Mouse (Mus musculus): ENCODE measurements around the gene Defb15. TPM values are rescaled to one million over a fixed set of nuclear protein-coding genes. Genes with fewer than 3 reads are reported as not detected.
"Not testable (repeated sequence)": the region's sequence is repeated elsewhere in the genome, so short reads cannot be mapped to it uniquely, and the experiment has no call there.

Defb15 gene
- polyA plus RNA-seq (2012; rRNA removed) = 377 and 400 TPM in 2 replicates

DNA sequence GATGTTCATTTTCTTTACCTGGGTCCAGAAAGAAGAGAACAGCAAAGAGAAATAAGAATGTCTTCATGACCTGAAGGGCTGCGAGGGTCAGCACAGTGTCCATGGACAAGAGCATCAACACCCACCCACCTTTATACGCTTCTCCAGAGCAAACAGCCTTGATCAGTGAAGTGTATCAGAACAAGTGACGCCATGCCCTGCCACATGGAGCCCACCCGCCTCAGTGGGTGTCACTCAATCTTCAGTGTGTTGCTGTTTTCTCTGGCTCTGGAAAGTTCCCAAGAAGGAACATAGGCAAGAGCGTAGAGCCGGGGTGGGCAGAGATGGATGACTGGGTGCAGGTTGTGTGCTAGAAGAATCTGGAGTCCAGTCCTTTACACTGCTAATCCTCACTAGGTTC, at the start of gene Defb15:
Defb15 (minus strand) TSS at position 101 of the 400 bp plus-strand sequence.
- no peak for DNase-seq (ENCODE audit: low read depth)

- no peak for DNase-seq (ENCODE audit: low read depth)
Measured at GRCm38 (mm10) chr8:21981664-21982337, 49.3 kb upstream of the Defb15 start.

- DNase-seq (ENCODE audit: low read depth) = no peak
Measured at GRCm38 (mm10) chr8:21978193-21978592, 45.7 kb upstream of the Defb15 start.

DNA sequence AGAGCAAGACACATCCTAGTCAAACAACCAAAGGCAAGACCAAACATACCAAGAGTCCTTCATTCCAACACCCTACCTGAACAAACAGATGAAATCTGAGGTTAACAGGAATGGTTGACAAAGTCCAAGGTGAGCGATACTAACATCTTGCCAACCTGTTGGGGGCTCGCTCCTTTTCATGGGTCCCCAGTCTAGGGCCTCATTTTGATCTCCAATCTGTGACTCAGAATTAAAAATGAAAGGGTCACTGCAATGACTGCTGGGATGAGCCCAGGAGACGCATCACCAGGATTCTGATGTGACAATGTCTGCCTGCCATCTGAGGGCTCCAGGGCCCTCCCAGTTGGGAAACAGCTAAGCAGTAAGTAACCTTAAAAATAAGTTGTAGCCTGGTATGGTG, 37.0 kb upstream of the Defb15 start, which contains the start of gene Ccdc70:
Ccdc70 (plus strand) TSS at position 301 of the 400 bp plus-strand sequence.
- DNase-seq (ENCODE audit: low read depth) = no peak

- DNase-seq (ENCODE audit: low read depth) = peak; percentile 77
Measured at GRCm38 (mm10) chr8:21966646-21967045, 34.1 kb upstream of the Defb15 start.

GRCm38 (mm10) chr8:21958414-21958813, 25.9 kb upstream of the Defb15 start, which contains the start of gene Fam90a1a:
Gene Fam90a1a (plus strand): TSS chr8:21958714.
- DNase-seq (ENCODE audit: low read depth) = no peak

- no peak for DNase-seq (ENCODE audit: low read depth)
Measured at GRCm38 (mm10) chr8:21956336-21956735, 23.8 kb upstream of the Defb15 start.

DNA sequence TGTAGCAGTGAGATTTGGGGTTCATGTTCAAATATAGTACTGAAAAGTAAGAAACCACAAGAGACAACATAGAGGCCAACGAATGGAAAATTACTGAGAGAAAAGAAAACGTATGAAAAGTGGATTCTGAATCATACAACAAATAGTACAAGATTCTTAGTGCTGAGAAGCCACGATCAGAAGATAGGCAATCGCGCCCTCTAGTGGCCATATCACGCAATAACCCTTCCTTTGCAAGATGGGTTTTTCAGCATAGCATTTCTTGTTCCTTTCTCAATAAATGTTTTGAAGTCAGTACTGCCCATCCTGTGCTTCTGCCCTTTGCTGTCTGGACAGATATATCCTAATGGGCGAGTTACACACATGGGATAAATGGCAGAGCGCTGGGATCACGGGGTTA, 22.8 kb upstream of the Defb15 start:
- no peak for DNase-seq (ENCODE audit: low read depth)

- no peak for DNase-seq (ENCODE audit: low read depth)
Measured at GRCm38 (mm10) chr8:21947311-21948017, 15.0 kb upstream of the Defb15 start.

GRCm38 (mm10) chr8:21946462-21946861, 14.0 kb upstream of the Defb15 start, which contains the start of gene Defb13:
Gene Defb13 (plus strand): TSS chr8:21946762.
- DNase-seq (ENCODE audit: low read depth) = no peak

GRCm38 (mm10) chr8:21938052-21938451, 5.5 kb upstream of the Defb15 start, which contains the start of gene Defb35:
Gene Defb35 (plus strand): TSS chr8:21938352.
- DNase-seq (ENCODE audit: low read depth) = not testable (repeated sequence)

DNA sequence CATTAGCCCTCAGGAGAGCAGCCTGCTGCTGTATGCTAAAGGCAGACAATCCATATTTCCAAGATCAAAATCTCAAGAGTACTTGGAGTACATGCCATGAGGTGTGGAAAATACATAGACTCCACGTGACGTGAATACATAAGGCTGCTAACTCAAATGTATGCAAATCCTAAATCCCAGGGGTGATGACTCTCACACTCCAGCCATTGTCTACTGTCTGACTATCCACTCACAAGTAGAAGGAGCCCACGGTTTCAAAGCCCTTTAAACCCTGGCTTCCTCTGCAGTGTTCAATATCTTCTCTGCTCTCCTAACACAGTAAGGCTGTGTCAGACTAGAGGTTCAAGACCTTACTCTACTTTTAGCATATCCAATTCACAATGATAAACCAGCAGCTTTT, 1.8 kb downstream of the Defb15 start:
- not testable (repeated sequence) for DNase-seq (ENCODE audit: low read depth)

DNA sequence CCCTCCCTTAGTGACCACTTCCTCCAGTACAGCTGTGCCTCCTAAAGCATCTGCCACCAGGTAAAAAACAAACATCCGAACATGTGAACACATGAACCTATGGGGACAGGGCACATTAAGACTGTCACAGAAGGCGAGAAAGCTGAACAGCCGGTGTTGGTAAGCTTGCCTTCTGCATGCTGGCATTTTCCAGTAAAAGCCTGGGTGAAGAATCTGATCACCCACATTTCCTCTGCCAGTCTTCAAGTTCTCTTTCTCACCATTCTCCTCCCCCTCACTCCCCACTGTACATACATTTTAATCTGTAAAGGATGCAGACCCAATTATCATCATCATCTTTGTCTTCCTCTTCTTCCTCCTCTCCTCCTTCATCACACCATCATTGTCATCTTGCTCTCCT, 16.9 kb downstream of the Defb15 start:
- DNase-seq (ENCODE audit: low read depth) = no peak

DNA sequence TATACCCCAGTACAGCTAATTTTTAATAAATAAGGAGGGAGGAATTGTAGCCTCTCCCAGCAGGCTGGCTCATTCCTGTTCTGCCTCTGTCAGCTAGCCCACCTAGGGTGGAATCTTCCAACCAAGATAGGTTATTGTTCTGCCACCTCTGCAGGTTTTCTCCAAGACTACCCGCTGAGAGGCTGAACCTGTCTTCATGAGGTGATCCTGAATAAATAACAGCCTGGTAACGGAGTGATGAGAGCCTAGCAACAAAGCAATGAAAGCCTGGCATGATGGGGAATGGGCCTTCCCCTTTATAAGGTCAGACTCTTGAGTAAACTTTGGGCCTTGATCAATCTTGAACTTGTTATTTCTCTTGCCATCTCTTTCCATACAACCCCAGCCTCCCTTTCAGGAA, 20.0 kb downstream of the Defb15 start:
- DNase-seq (ENCODE audit: low read depth) = no peak

DNA sequence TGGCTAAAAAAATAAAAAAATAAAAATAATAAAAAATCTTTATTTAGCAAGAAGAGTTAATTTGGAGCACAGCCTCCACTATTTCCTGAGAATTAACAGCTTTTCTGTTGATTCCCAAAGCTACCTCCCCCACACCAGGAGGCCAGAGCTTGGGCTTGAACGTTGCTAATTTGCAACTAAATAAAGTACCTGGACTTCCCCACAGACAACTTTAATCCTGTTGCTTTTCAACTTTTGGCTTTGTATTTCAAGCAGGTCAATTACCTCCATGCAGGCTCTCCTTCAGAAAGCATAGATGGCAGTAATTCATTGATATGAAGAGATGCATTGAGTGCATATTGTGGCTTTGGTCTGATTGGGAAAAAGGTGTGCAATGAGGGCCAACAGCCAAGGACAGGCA, 20.6 kb downstream of the Defb15 start:
- no peak for DNase-seq (ENCODE audit: low read depth)

GRCm38 (mm10) chr8:21906290-21906689, 26.2 kb downstream of the Defb15 start, which contains the start of gene Defb11:
Gene Defb11 (minus strand): TSS chr8:21906412.
- not testable (repeated sequence) for DNase-seq (ENCODE audit: low read depth)

GRCm38 (mm10) chr8:21885321-21885720, 47.2 kb downstream of the Defb15 start, which contains the start of gene Defb9:
Gene Defb9 (minus strand): TSS chr8:21885421.
- DNase-seq (ENCODE audit: low read depth) = not testable (repeated sequence)

Other genes with a start within 250 kb of the Defb15 start
- gene AY761184, start 229.1 kb downstream of the Defb15 start, polyA plus RNA-seq (2012; rRNA removed) = 0.34 and 0.41 TPM in 2 replicates
- not detected in 2 replicates for gene Defa24, start 198.2 kb downstream of the Defb15 start, polyA plus RNA-seq (2012; rRNA removed)
- gene Defb50, start 109.2 kb downstream of the Defb15 start, polyA plus RNA-seq (2012; rRNA removed) = 0.93 TPM in 1 of 2 replicates, not detected in the other
- gene Defb2, start 92.8 kb downstream of the Defb15 start, polyA plus RNA-seq (2012; rRNA removed) = 39.8 and 171 TPM in 2 replicates
- 9.6 and 34.1 TPM in 2 replicates for gene Defb10, start 73.8 kb downstream of the Defb15 start, polyA plus RNA-seq (2012; rRNA removed)
- 21.6 TPM in 1 of 2 replicates, not detected in the other for gene Defb9, start 47.3 kb downstream of the Defb15 start, polyA plus RNA-seq (2012; rRNA removed)
- 49.7 and 259 TPM in 2 replicates for gene Defb11, start 26.3 kb downstream of the Defb15 start, polyA plus RNA-seq (2012; rRNA removed)
- not detected in 2 replicates for gene Defb35, start 5.6 kb upstream of the Defb15 start, polyA plus RNA-seq (2012; rRNA removed)
- 5.3 and 6.6 TPM in 2 replicates for gene Defb13, start 14.1 kb upstream of the Defb15 start, polyA plus RNA-seq (2012; rRNA removed)
- 0.14 and 0.20 TPM in 2 replicates for gene Fam90a1a, start 26.0 kb upstream of the Defb15 start, polyA plus RNA-seq (2012; rRNA removed)
- 0.23 TPM in 1 of 2 replicates, not detected in the other for gene Ccdc70, start 37.1 kb upstream of the Defb15 start, polyA plus RNA-seq (2012; rRNA removed)
- gene Atp7b, start 127.6 kb upstream of the Defb15 start, polyA plus RNA-seq (2012; rRNA removed) = 0.09 and 0.18 TPM in 2 replicates
- gene Alg11, start 128.0 kb upstream of the Defb15 start, polyA plus RNA-seq (2012; rRNA removed) = 6.8 and 8.6 TPM in 2 replicates
- 0.30 and 0.84 TPM in 2 replicates for gene Nek5, start 192.3 kb upstream of the Defb15 start, polyA plus RNA-seq (2012; rRNA removed)
- 0.82 and 1.1 TPM in 2 replicates for gene Nek3, start 233.7 kb upstream of the Defb15 start, polyA plus RNA-seq (2012; rRNA removed)

Data from gonadal fat pad, adult 2 months (tissue).